Mouse (Mus musculus): ENCODE results near the gene Pla2g4a. TPM values are rescaled to one million over a fixed set of nuclear protein-coding genes. Genes with fewer than 3 reads are reported as not detected.

The Pla2g4a gene
- polyA plus RNA-seq, 1 experiment from 2014 or later: 1.1 TPM

- Histone ChIP-seq H3K9me3 (replicated peaks) (no peaks in the 10 kb centered on the region), H3K27me3 (replicated peaks) (no peaks in the 10 kb centered on the region), H3K27ac (replicated peaks) (no peak overlapping the region), H3K4me1 (no peaks in the 10 kb centered on the region), H3K36me3 (no peaks in the 10 kb centered on the region), H3K4me3 (replicated peaks) (no peak overlapping the region), H3K9ac (replicated peaks) (no peak overlapping the region), H3K4me2 (no peak overlapping the region)
- ATAC-seq (ENCODE audit: low FRiP score): no peak
- 71% methylated on average over 3 of the region's 3 CpGs for WGBS
Observed at GRCm38 (mm10) chr1:149878175-149878574, 82.9 kb downstream of the Pla2g4a start.

- Histone ChIP-seq H3K9ac (replicated peaks) (no peak overlapping the region), H3K36me3 (no peaks in the 10 kb centered on the region), H3K4me3 (replicated peaks) (no peak overlapping the region), H3K27me3 (replicated peaks) (no peaks in the 10 kb centered on the region), H3K9me3 (replicated peaks) (no peaks in the 10 kb centered on the region), H3K27ac (replicated peaks) (no peak overlapping the region), H3K4me2 (no peak overlapping the region), H3K4me1 (no peaks in the 10 kb centered on the region)
- 79% methylated on average over 3 of the region's 3 CpGs for WGBS
- ATAC-seq (ENCODE audit: low FRiP score): no peak
Observed at GRCm38 (mm10) chr1:149876502-149876901, 84.6 kb downstream of the Pla2g4a start.

- H3K27me3 ChIP-seq (replicated peaks): no peaks in the 10 kb centered on the region
- no peaks in the 10 kb centered on the region for H3K4me1 ChIP-seq
Observed at GRCm38 (mm10) chr1:149871625-149872024, 89.5 kb downstream of the Pla2g4a start.

GRCm38 (mm10) chr1:149867323-149867722 lies 93.8 kb downstream of the Pla2g4a start:
- no peak for ATAC-seq (ENCODE audit: low FRiP score)

More at GRCm38 (mm10) chr1:149871625-149872024, 89.5 kb downstream of the Pla2g4a start:
- H3K27ac ChIP-seq (replicated peaks): no peak overlapping the region
- no peaks in the 10 kb centered on the region for H3K9me3 ChIP-seq (replicated peaks)
- no peaks in the 10 kb centered on the region for H3K36me3 ChIP-seq
- H3K9ac ChIP-seq (replicated peaks): no peak overlapping the region
- no peak overlapping the region for H3K4me3 ChIP-seq (replicated peaks)
- ATAC-seq (ENCODE audit: low FRiP score): no peak
- H3K4me2 ChIP-seq: no peak overlapping the region
- WGBS: 87% methylated on average over 1 of the region's 1 CpGs

GRCm38 (mm10) chr1:149866202-149866601 lies 94.9 kb downstream of the Pla2g4a start:
- Histone ChIP-seq H3K27me3 (replicated peaks) (no peaks in the 10 kb centered on the region), H3K4me2 (no peak overlapping the region), H3K4me1 (no peaks in the 10 kb centered on the region), H3K4me3 (replicated peaks) (no peak overlapping the region), H3K27ac (replicated peaks) (no peak overlapping the region), H3K36me3 (no peaks in the 10 kb centered on the region), H3K9ac (replicated peaks) (no peak overlapping the region), H3K9me3 (replicated peaks) (no peaks in the 10 kb centered on the region)
- ATAC-seq (ENCODE audit: low FRiP score): no peak
- WGBS: 86% methylated on average over 3 of the region's 3 CpGs

More at GRCm38 (mm10) chr1:149867323-149867722, 93.8 kb downstream of the Pla2g4a start:
- no peak overlapping the region for H3K27ac ChIP-seq (replicated peaks)
- H3K4me3 ChIP-seq (replicated peaks): no peak overlapping the region
- no peaks in the 10 kb centered on the region for H3K4me1 ChIP-seq
- no peaks in the 10 kb centered on the region for H3K36me3 ChIP-seq
- H3K9me3 ChIP-seq (replicated peaks): no peaks in the 10 kb centered on the region
- H3K9ac ChIP-seq (replicated peaks): no peak overlapping the region
- no peaks in the 10 kb centered on the region for H3K27me3 ChIP-seq (replicated peaks)
- H3K4me2 ChIP-seq: no peak overlapping the region

GRCm38 (mm10) chr1:149862801-149863200 lies 98.3 kb downstream of the Pla2g4a start:
- 64% methylated on average over 6 of the region's 6 CpGs for WGBS

GRCm38 (mm10) chr1:149862181-149862580 lies 98.9 kb downstream of the Pla2g4a start:
- Histone ChIP-seq H3K4me2 (no peak overlapping the region), H3K4me1 (no peaks in the 10 kb centered on the region), H3K36me3 (no peaks in the 10 kb centered on the region), H3K27me3 (replicated peaks) (no peaks in the 10 kb centered on the region), H3K9ac (replicated peaks) (no peak overlapping the region), H3K27ac (replicated peaks) (no peak overlapping the region), H3K4me3 (replicated peaks) (no peak overlapping the region), H3K9me3 (replicated peaks) (no peaks in the 10 kb centered on the region)
- 89% methylated on average over 2 of the region's 2 CpGs for WGBS
- no peak for ATAC-seq (ENCODE audit: low FRiP score)

More at GRCm38 (mm10) chr1:149862801-149863200, 98.3 kb downstream of the Pla2g4a start:
- Histone ChIP-seq H3K36me3 (no peaks in the 10 kb centered on the region), H3K27ac (replicated peaks) (no peak overlapping the region), H3K9me3 (replicated peaks) (no peaks in the 10 kb centered on the region), H3K9ac (replicated peaks) (no peak overlapping the region), H3K4me2 (no peak overlapping the region), H3K4me1 (no peaks in the 10 kb centered on the region), H3K27me3 (replicated peaks) (no peaks in the 10 kb centered on the region), H3K4me3 (replicated peaks) (no peak overlapping the region)
- no peak for ATAC-seq (ENCODE audit: low FRiP score)

GRCm38 (mm10) chr1:149861543-149861942 lies 99.5 kb downstream of the Pla2g4a start:
- H3K4me1 ChIP-seq: no peaks in the 10 kb centered on the region
- no peak overlapping the region for H3K27ac ChIP-seq (replicated peaks)
- H3K9me3 ChIP-seq (replicated peaks): no peaks in the 10 kb centered on the region
- no peak overlapping the region for H3K4me2 ChIP-seq
- no peak overlapping the region for H3K4me3 ChIP-seq (replicated peaks)
- H3K27me3 ChIP-seq (replicated peaks): no peaks in the 10 kb centered on the region
- 84% methylated on average over 2 of the region's 2 CpGs for WGBS
- no peak overlapping the region for H3K9ac ChIP-seq (replicated peaks)
- no peak for ATAC-seq (ENCODE audit: low FRiP score)
- no peaks in the 10 kb centered on the region for H3K36me3 ChIP-seq

GRCm38 (mm10) chr1:149858734-149859133 lies 102.4 kb downstream of the Pla2g4a start:
- H3K4me2 ChIP-seq: no peak overlapping the region
- no peak for ATAC-seq (ENCODE audit: low FRiP score)
- H3K36me3 ChIP-seq: no peaks in the 10 kb centered on the region
- H3K27ac ChIP-seq (replicated peaks): no peak overlapping the region
- no peaks in the 10 kb centered on the region for H3K4me1 ChIP-seq
- no peaks in the 10 kb centered on the region for H3K9me3 ChIP-seq (replicated peaks)
- H3K4me3 ChIP-seq (replicated peaks): no peak overlapping the region
- no peak overlapping the region for H3K9ac ChIP-seq (replicated peaks)
- H3K27me3 ChIP-seq (replicated peaks): no peaks in the 10 kb centered on the region
- WGBS: 81% methylated on average over 5 of the region's 5 CpGs

GRCm38 (mm10) chr1:149856720-149857119 lies 104.4 kb downstream of the Pla2g4a start:
- H3K27me3 ChIP-seq (replicated peaks): no peaks in the 10 kb centered on the region
- WGBS: 33% methylated on average over 9 of the region's 9 CpGs
- H3K4me2 ChIP-seq: no peak overlapping the region
- no peaks in the 10 kb centered on the region for H3K36me3 ChIP-seq
- H3K4me1 ChIP-seq: no peaks in the 10 kb centered on the region
- H3K27ac ChIP-seq (replicated peaks): no peak overlapping the region
- no peak overlapping the region for H3K9ac ChIP-seq (replicated peaks)
- ATAC-seq (ENCODE audit: low FRiP score): no peak
- H3K9me3 ChIP-seq (replicated peaks): no peaks in the 10 kb centered on the region
- H3K4me3 ChIP-seq (replicated peaks): no peak overlapping the region

- H3K27ac ChIP-seq (replicated peaks): no peak overlapping the region
- H3K9ac ChIP-seq (replicated peaks): no peak overlapping the region
- no peak overlapping the region for H3K4me3 ChIP-seq (replicated peaks)
- 80% methylated on average over 4 of the region's 4 CpGs for WGBS
- no peaks in the 10 kb centered on the region for H3K9me3 ChIP-seq (replicated peaks)
- no peaks in the 10 kb centered on the region for H3K4me1 ChIP-seq
- ATAC-seq (ENCODE audit: low FRiP score): no peak
- no peaks in the 10 kb centered on the region for H3K27me3 ChIP-seq (replicated peaks)
- H3K4me2 ChIP-seq: no peak overlapping the region
- no peaks in the 10 kb centered on the region for H3K36me3 ChIP-seq
Observed at GRCm38 (mm10) chr1:149855581-149855980, 105.5 kb downstream of the Pla2g4a start.

- ATAC-seq (ENCODE audit: low FRiP score): no peak
Observed at GRCm38 (mm10) chr1:149854867-149855266, 106.2 kb downstream of the Pla2g4a start.

GRCm38 (mm10) chr1:149846655-149847054 lies 114.4 kb downstream of the Pla2g4a start:
- H3K4me3 ChIP-seq (replicated peaks): no peak overlapping the region
- H3K4me2 ChIP-seq: no peak overlapping the region
- H3K36me3 ChIP-seq: no peaks in the 10 kb centered on the region
- no peaks in the 10 kb centered on the region for H3K9me3 ChIP-seq (replicated peaks)
- H3K4me1 ChIP-seq: no peaks in the 10 kb centered on the region
- WGBS: 76% methylated on average over 6 of the region's 6 CpGs
- H3K27ac ChIP-seq (replicated peaks): no peak overlapping the region
- no peak overlapping the region for H3K9ac ChIP-seq (replicated peaks)
- H3K27me3 ChIP-seq (replicated peaks): no peaks in the 10 kb centered on the region
- no peak for ATAC-seq (ENCODE audit: low FRiP score)

More at GRCm38 (mm10) chr1:149854867-149855266, 106.2 kb downstream of the Pla2g4a start:
- Histone ChIP-seq H3K36me3 (no peaks in the 10 kb centered on the region), H3K4me3 (replicated peaks) (no peak overlapping the region), H3K4me2 (no peak overlapping the region), H3K9me3 (replicated peaks) (no peaks in the 10 kb centered on the region), H3K27ac (replicated peaks) (no peak overlapping the region), H3K27me3 (replicated peaks) (no peaks in the 10 kb centered on the region), H3K4me1 (no peaks in the 10 kb centered on the region), H3K9ac (replicated peaks) (no peak overlapping the region)
- 77% methylated on average over 7 of the region's 7 CpGs for WGBS
